Mouse (Mus musculus) forelimb bud, embryonic 11.5 days (tissue): ENCODE measurements around the gene 2010111I01Rik.

Experiments
- DNase-seq: peaks from one replicate; pipeline ENCODE4 v3.0.0-alpha.2; 2012; ENCODE audit warnings: low read depth, low spot score

Gene 2010111I01Rik

DNA sequence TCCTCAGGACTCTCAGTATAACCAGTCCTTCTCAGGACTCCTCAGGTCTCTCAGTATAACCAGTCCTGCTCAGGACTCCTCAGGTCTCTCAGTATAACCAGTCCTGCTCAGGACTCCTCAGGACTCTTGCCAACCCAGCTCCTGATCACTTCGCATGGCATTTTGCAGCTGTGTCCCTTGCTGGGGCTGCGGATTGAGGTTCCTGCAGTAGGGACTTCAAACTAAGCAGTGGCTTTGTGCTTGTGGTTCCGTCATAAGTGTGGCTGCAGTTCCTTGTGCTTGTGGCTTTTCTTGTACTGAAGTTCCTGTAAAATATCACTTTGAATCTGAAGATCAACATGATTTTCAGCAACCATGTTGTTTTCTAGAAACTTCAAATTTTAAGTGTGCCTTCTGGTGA is 320.1 kb downstream of the 2010111I01Rik start:
- DNase-seq: no peak

DNA sequence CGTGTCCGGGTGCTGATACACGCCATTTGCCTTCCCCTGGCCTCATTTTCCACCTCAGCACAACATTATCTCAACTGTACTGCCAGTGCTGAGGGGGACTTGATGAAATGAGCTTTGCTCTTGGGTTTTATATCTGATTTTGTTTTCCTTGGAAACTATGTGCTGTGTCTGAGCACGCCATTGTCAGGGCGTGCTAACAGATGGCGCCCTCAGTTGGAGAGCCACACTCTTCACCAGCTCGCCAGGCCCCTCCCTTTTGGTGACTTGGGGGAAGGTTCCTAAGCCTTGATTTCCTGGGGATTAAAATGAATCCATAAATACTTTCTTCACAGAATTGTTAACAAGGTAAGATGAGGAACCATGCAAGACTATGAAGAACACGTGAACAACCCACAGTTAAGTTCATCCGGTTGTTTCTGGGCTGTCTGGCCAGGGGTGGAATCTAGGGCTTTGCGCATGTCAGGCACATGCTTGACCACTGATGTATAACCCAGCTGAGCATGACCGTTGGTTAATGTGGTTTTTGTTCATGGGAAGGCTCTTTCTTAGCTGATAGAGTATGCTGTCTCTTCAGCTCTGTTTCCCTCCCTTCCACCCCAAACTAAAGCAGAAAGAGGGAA is 321.9 kb downstream of the 2010111I01Rik start:
- no peak for DNase-seq

DNA sequence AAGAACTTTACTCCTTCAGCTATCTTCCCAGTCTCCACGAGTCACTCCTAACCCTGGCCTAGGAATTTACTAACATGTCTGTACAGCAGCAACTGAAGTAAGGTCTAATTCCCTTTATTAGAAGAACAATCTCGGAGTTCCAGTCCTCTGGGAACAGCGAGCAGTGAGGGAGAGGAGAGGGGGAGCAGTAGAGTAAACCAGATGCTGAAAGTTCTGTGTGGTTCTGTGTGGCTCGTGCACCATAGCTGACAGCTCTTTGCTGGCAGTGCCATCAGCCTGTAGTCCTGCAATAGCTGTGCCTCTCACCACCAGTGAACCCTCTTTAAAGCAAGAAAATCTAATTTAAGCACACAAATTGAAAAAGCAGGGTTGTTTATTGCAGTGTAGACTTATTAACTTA is 324.5 kb downstream of the 2010111I01Rik start:
- DNase-seq: no peak

DNA sequence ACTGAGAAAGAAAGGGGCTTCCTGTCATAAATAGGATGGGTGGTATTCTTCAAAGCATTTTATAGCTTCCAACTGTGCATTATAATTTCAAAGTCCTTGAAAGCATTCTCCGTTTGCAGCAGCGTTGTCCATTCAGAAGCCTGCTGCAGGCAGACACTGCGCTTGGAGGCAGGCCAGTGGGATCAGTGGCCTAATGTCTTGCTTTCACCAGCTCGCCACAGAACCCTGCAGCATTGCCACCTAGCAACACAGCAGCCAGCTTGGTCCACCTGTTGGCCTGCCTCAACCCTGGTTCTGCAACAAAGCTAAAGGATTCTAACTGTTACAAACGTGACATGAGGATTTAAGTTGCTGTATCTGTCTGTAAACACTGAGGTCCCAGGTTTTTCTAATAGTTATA is 325.0 kb downstream of the 2010111I01Rik start:
- DNase-seq: peak; percentile 46

DNA sequence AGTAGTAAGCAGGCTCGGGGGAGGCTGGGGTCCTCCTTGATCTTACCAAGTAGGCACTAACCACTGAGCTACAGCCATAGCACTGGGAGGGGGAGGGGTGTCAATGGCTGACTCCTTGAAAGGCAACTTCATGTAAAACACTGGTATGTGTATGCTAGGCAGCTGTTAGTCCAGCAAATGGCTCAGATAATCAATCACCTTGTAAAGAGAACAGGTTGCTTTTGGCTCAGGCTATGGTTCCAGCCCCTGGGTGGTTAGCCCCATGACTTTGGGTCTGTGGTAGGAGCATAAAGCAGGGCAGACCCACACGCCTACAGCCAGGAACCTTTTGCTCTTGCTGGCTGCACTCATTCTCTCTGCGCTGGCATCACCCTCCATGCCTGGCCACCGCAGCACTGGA is 325.4 kb downstream of the 2010111I01Rik start:
- no peak for DNase-seq

DNA sequence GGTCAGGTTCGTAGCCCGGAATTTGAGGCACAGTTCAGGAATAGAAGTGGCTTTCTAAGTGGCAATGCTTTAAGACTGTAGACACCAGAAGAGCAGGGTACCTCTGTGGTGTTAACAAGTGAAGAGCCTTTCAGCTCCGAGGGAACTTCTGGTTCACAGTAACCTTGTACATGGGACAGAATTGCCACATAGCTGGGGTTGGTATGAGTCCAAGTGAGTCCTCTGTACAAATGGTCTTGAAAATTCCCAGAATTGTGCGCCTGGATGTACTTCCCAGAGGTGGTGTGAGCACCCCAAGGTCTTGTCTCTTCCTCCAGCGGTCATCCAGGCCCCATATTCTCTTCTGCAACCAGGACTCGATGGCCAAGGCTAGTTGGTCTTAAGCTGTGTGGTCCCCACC is 326.3 kb downstream of the 2010111I01Rik start:
- DNase-seq: no peak

DNA sequence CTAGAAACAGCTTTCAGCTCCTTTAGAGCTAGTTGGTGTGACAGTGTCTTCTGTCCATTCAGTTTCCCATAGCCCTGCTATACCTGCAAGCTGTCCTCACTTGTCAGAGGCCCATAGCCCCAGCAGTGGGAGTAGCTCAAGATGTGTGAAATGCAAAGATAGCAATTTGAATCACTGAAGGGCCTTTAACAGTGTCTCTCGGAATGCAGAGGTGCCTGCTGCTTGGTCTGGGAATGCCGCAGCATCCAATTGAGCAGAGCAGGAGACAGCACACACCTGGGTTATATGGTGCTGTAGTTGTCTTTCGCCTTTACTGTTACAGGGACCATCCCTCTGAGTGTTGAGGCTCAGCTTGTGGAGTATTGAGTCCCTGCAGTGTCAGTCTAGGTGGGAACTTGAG is 329.0 kb downstream of the 2010111I01Rik start:
- DNase-seq: no peak

DNA sequence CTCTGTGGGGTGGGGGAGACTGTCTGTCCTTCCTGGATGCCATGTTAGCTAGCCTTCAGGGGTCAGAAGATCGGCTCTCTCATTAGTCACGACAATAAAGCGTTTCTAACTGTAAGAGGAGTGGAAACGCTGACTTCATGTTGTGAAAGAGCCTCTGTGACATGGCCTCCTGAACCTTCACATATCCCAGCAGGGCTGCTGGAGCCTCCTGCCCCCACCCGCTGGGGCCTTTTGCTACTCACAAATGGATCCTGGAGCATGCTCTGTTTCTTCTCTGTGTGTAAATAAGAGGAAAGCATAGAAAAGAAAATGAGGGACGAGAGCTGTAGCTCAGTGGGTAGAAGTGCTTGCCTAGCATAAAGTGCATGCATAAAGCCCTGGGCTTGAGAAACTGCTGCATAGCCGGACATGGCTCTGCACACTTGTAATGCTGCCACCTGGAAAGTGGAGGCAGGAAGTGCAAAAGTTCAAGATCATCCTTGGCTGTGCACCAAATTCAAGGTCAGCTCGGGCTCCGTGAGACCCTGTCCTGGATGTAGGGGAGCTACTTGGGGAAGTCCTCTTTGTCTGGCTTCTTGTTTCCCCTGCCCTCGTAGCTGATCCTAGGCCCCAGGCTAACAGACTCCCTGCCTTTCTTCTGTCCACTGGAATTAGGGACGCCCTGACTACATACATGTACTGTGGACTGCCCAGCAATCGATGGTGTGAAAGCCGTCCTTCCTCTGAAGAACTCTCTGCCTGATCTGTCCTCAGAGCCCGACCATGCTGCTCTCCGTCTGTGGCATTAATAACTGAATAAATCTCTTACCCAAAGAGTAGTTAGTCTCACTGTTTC is 329.9 kb downstream of the 2010111I01Rik start:
- DNase-seq: no peak

DNA sequence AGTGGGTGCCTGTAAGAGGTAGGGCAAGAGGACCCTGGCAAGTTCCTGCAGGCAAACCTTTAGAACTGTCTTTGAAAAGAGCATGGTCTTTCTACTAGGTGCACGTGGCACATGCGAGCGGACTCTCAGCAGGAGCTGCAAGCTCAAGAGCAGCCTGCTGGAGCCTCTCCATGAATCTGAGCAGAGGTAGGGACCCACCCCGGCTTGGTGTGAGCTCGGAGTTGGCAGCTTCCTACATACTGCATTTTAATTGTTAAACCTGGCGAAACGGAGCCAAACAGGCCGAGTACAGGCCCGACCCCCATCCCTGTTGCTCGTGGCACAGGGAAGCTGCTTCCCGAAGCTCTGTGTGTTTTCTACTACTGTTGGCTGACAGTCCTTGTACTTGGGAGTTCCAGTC is 331.6 kb downstream of the 2010111I01Rik start:
- DNase-seq: no peak

DNA sequence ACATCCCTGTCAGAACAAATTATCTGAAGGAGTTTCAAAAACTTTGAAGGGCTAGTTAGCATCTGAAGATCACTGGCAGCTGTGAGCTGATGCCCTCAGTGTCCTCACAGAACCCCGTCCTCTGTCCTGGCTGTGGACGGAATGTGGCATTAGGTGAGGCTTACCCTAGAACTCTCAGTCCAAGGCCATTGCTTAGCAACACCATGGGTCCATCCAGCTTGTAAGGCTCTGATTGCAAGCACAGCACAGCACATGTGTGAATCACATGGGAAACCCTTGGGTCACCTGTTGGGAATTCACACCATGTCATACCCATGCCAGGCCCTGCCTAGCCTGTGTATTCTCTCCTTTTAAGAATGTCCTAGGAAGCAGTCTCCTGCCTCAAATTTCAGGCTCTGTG is 332.3 kb downstream of the 2010111I01Rik start:
- DNase-seq: no peak

DNA sequence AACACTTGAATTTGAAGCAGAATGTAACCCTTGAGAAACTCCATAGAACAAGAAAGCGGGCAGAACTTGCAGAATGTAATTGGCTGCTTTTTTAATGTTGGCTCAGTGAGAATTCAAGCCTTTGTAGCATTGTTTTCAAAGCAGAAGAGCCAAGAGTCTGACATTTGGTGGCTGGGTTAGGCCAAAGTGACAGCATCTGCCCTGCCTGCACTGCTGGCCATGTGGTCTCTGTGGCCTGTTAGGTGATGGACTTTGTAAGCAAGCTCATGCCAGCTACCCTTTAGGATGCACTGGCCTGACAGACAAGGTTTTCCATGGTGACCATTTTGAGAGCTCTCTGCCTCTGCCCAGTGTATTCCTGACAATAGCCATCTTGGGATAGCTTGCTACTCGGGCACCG is 333.2 kb downstream of the 2010111I01Rik start:
- DNase-seq: no peak

DNA sequence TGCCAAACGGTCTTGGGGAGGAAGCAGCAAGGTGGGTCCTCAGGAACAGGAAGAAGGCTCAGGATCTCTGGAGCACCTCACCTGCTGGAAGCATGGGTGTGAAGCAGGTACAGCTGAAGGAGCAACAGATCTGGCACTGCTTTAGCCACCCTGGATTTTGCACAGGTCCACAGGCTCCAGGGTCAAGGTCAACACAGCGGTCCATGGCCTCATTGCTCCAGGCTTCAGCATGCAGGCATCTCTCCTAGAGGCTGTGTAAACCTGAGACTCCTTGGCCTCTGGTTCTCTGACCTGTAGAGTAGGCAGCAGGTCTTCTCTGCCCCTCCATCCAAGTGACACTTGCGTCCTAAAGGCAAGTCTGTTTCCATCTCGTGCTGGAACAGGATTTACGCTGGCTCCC is 334.2 kb downstream of the 2010111I01Rik start:
- no peak for DNase-seq

DNA sequence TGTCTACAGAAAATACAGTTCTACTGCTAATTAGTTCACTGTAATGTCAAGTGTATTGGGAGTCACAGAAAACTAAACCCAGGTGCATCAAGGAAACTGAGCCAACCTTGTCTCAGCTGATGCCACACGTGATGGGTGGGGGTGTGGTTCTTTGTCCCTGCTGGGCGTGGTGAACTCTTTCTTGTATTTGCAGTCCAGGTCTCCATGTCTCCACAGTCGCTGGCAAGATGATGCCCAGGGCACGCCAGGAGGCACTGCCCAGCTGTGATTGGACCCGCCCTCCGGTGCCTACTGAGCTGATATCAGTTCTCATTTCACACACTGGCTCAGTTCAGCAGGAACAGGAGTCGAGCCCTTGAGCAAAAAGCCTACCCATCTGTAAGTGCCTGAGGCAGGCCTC is 336.2 kb downstream of the 2010111I01Rik start:
- DNase-seq: no peak

DNA sequence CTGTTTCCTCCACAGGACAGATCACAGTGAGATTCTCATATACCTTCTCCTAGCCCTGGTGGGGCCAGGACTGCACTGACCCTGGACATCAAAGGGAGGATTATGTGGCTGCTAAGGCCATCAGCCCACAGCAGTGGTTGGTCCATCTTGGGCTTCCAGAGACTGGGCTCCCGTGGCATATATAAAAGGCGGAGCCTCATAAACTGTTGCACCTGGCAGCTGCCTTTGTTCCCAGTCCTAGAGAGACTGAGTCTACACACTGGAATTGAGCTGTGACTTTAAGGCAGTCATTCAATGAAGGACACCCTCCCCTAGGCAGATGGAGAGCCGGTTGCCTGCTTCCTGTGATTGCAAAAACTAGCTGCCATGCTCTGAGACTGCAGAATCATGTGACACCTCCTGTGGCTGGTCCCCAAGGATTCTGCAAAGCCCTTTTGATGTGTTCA is 337.1 kb downstream of the 2010111I01Rik start:
- DNase-seq: peak; percentile 73

DNA sequence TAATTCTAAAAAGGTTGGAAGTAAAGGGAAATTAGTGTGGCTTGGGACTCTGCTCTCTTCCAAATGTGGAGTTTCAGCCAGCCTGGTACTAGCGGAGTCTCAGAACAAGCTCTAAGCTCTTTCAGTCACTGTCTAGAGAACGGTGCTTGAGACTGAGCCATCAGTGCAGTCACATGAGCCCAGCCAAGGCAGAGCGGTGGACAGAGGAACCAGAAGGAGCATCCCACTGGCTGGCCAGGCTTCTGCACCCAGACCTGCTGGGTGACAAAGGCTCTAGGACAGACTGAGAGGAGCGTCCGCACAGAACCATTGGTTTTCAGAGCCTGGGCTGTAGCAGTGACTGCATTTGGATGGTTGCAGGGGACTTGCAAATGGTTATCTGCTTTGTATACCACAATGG is 337.7 kb downstream of the 2010111I01Rik start:
- DNase-seq: no peak

DNA sequence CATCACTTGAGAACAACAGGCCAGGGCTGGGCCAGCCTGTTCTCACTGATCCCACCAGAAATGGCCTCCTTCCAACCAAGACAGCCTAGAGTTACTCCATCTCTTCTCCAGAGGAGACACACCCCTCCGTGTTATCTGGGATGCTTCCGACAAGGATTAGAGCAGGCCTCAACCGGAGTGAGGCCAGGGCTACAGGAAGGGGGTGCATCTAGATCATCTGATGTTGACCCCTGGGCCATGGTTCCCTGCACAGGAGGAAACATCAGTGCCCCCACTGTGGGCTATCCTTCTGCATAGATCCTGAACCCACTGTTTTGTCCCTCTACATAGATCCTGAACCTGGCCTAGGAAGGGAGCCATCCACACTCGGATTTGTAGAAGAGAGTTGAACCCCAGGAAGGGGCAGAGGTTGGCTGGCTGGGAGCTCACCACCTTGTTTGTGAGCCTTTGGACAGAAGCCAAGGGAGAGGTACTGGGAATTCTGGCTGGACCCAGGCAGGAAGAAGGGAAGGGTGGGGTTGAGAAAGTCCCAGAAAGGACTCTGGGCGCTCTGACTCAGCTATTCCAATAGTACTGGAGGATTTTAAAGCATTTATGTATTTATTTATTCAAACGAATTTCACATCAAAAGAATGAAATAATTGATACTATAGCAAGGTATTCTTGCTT is 339.6 kb downstream of the 2010111I01Rik start:
- DNase-seq: no peak

DNA sequence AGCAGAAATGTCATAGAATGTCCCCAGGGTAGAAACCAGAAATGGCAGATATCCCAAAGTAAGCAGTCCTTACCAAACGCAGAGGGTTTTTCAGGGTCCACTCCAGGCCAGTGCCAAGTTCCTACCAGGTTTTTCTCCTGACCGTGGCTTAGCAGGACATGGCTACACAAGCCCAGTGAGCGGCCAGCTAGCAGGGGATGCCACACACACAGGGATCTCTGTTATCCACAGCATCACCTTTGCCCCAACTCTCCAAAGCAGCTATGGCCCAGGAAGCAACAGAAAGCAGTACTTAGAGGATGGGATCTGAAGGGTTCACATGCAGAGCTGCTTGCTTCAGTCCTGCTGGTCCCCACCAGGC is 340.1 kb downstream of the 2010111I01Rik start:
- no peak for DNase-seq

DNA sequence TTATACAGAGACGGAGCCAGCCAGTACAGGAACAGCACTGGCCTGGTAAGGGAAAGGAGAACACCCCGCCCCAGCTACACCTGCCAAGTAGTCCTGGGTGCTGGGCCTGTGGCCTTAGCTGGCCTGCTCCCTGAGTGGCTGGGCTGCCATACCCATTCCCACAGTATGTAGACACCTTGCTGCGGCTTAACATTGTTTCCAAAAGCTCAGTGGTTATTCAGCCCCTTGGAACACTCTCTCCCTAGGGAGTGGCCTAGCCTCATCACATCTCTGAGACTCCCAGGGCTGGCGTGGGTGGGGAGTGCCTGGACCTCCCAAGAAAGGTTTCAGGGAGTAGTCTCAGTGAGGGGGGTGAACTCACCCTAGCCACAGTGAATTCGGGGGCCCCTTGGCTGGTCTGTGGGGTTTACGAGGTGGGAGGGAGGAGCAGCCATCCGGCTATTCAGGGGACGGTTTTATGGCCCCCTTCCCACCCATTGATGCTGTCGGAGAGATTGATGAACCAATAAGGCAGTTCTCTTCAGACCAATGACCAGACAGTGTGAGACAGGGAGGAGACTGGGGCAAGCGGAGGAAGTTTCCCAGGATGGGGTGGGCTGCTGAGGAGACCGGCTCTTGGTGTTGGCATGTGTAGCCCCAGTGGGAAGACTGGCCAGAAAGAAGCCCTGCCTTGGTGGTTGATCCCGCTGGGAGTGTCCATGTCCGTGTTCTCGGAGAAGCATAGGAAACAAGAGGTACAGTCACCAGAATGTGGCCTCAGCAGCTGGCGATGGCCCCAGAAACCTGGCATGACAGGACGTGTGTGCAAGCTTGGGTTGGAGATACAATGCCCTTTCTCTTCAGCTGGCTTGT is 340.7 kb downstream of the 2010111I01Rik start:
- no peak for DNase-seq

DNA sequence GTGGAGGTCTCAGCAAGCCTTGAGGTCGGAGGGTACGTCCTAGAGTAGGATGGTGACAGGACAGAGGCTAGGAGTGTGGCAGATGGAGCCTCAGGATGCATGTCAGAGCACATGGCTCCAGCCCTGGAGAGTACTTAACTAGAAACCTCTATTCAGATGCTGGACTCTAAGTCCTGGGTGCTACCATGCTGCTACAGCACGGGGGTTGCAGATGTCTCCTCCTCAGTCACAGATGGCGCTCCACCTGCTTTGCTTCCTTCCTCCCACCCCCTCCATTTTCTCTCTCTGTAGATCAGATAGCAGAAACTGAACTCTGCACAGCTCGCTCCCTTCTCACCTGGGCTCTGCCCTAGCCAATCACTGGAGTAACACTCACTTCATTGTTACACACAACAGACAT is 342.1 kb downstream of the 2010111I01Rik start:
- DNase-seq: no peak

DNA sequence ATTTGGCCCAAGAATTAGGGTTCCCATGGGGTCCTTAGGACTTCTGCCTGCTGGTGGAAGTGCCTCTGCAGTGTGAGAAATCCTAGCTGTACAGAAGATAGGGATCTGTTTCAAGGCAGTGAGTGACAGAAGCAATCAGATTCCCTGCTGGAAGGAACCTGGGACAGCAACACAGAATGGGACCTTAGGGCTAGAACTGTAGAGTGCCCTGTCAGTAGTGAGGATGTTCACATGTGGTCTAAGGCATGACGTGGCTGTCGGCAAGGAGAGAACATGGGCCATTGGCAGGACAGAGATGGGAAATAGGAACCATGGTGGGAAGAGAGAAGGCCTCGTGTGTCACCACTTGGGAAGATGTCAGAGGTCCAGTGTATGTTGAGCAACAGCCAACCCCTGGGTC is 344.9 kb downstream of the 2010111I01Rik start:
- DNase-seq: no peak

DNA sequence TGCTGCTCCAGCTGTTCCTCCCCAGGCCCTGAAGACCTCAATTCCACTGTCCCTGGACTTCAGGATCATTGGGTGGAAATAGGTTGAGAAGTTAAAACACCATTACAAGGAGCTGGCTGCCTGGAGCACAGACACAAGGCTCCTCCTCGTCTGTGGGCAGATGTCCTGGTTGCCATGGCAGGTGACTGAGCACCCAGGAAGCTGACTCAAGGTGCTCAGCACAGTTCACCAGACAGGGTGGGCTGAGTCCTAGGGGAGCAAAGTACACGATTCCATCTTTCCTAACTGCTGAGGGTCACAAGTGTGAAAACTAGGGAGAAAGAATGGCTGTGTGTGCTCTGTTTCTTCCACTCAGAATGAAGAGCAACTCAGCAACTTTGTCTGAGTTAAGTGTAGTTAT is 346.5 kb downstream of the 2010111I01Rik start:
- no peak for DNase-seq

DNA sequence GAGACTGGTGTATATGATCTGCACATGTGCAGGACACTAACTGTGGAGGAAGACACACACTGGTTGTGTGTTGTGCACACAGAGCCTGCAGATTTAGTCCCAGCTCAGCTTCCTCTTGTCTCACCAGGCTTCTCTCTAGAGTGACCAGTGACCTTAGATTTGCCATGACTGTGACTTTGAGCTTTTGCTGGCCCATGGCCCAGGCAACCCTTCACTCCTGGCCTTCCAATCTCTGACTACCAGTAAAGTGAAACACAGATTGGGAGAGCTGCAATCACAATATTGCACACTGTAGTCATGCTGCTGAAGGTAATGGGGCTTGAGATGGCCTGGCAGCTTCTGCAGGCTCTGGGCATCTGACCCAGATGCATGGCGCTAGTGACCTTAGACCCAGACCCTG is 348.6 kb downstream of the 2010111I01Rik start:
- DNase-seq: no peak
